17 mouse cellular contexts compared by ENCODE assay signal in the genomic region with DNA sequence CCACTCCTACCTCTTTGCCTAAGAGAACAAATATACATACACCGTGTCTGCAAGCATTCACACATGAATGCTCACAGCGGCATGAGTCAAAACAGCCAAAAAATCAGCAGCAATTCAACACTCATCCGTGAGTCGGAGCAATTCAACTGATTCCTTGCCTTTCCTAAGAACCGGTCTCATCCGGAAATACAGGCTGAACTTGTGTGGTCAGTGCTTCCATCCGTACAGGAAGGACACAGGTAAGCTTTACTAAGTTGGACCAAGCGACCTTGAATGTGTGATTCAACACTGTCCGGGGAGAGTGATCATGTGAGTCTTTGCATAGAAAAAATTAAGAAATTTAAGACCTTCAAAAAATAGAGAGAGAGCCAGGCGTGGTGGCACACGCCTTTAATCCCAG. TPM values are rescaled to one million over a fixed set of nuclear protein-coding genes. Genes with fewer than 3 reads are reported as not detected.
DNase-seq lines count a peak whose midpoint lies in the region; ATAC-seq and TF ChIP-seq lines count a peak whose summit lies in the region.
"Had no signal": no experiment of that assay in that cellular context is flagged by ENCODE, and none has a peak within 500 bp of the region (broad histone marks: within the 10 kb centered on the region; RNA-seq: fewer than 3 reads in every experiment).

No protein-coding gene starts in this region.

- H3K27ac ChIP-seq in kidney, embryonic 14.5 days (ENCODE audit: low read depth, low read length): no peak overlapping the region
- no peak overlapping the region for H3K27ac ChIP-seq in stomach, postnatal 0 days (replicated peaks)
- H3K27ac ChIP-seq: embryonic facial prominence, embryonic 15.5 days; hindbrain, embryonic 13.5 days had no signal

- WGBS in kidney, embryonic 14.5 days: 81% methylated on average over 11 of the region's 11 CpGs
- WGBS in lung, adult 2 months: 73% methylated on average over 11 of the region's 11 CpGs
- 78% methylated on average over 11 of the region's 11 CpGs for WGBS in stomach, postnatal 0 days

- DNase-seq in kidney, adult 11 months: peak; percentile 64
- DNase-seq in lung, postnatal 36 days: peak; percentile 54
- no peak for DNase-seq in lung, adult 2 months
- DNase-seq in kidney, adult 9 months: peak; percentile 65
- DNase-seq in stomach, postnatal 0 days (ENCODE audit: low spot score): no peak
- no peak for DNase-seq in adrenal gland, adult 18-20 months (ENCODE audit: low spot score in 2 of 2)
- no peak for DNase-seq in thymus, adult 18-20 months
- DNase-seq: adrenal gland, postnatal 25 days; cerebellum, adult 9-10 months; forebrain, postnatal 0 days; gastrocnemius, postnatal 36 days; heart, postnatal 36 days; lung, postnatal 4 days; midbrain, embryonic 14.5 days had no signal

- H3K4me2 ChIP-seq in kidney, embryonic 14.5 days (replicated peaks; ENCODE audit: low read depth, low read length): no peak overlapping the region
- H3K4me2 ChIP-seq in stomach, postnatal 0 days (replicated peaks; ENCODE audit: low read depth): no peak overlapping the region
- H3K4me2 ChIP-seq: embryonic facial prominence, embryonic 15.5 days; hindbrain, embryonic 13.5 days had no signal

- TF ChIP-seq EP300 in stomach, postnatal 0 days (optimal IDR thresholded peaks at IDR 0.05): peak; percentile 64

- no peak overlapping the region for H3K9ac ChIP-seq in kidney, embryonic 14.5 days (ENCODE audit: low read depth, low read length)
- H3K9ac ChIP-seq in stomach, postnatal 0 days (ENCODE audit: low read length): no peak overlapping the region
- H3K9ac ChIP-seq: embryonic facial prominence, embryonic 15.5 days; forebrain, postnatal 0 days; hindbrain, embryonic 13.5 days had no signal

- H3K4me1 ChIP-seq in kidney, embryonic 14.5 days (ENCODE audit: control insufficient read depth, insufficient read depth, low read length): no peaks in the 10 kb centered on the region
- H3K4me1 ChIP-seq in lung, adult 2 months (ENCODE audit: control insufficient read depth, insufficient read depth, low read length): peaks cover 4% of the 10 kb centered on the region
- no peaks in the 10 kb centered on the region; the same call in 1 of the 2 replicates for H3K4me1 ChIP-seq in stomach, postnatal 0 days (replicated peaks; ENCODE audit: control insufficient read depth, insufficient read depth)

- no peaks in the 10 kb centered on the region for H3K36me3 ChIP-seq in kidney, embryonic 14.5 days (ENCODE audit: control insufficient read depth, insufficient read depth, low read length)
- H3K36me3 ChIP-seq in stomach, postnatal 0 days (ENCODE audit: control insufficient read depth, insufficient read depth, low read length): no peaks in the 10 kb centered on the region
- H3K36me3 ChIP-seq: embryonic facial prominence, embryonic 15.5 days; hindbrain, embryonic 13.5 days had no signal

- no peak overlapping the region for H3K4me3 ChIP-seq in kidney, embryonic 14.5 days (ENCODE audit: low read length)
- no peak overlapping the region for H3K4me3 ChIP-seq in lung, adult 2 months (replicated peaks; ENCODE audit: extremely low read depth, low read depth, low read length)
- no peak overlapping the region for H3K4me3 ChIP-seq in stomach, postnatal 0 days (ENCODE audit: low read depth, low read length)
- H3K4me3 ChIP-seq: embryonic facial prominence, embryonic 15.5 days; hindbrain, embryonic 13.5 days had no signal

- no peaks in the 10 kb centered on the region for H3K27me3 ChIP-seq in kidney, embryonic 14.5 days (ENCODE audit: control insufficient read depth, insufficient read depth, low read length)
- no peaks in the 10 kb centered on the region for H3K27me3 ChIP-seq in stomach, postnatal 0 days (ENCODE audit: control insufficient read depth, insufficient read depth, low read length)
- H3K27me3 ChIP-seq: embryonic facial prominence, embryonic 15.5 days; hindbrain, embryonic 13.5 days had no signal

- ATAC-seq in kidney, embryonic 14.5 days (ENCODE audit: low FRiP score, low TSS enrichment): no peak
- ATAC-seq in stomach, postnatal 0 days (ENCODE audit: low FRiP score, low TSS enrichment): peak; percentile 41; the same call in 1 of the 2 replicates
- ATAC-seq: forebrain, postnatal 0 days had no signal

- TF ChIP-seq CTCF in lung, adult 2 months (IDR thresholded peaks at IDR 0.05; ENCODE audit: insufficient read depth, low read length): no peak
- no peak for TF ChIP-seq CTCF in stomach, postnatal 0 days (IDR thresholded peaks at IDR 0.05; ENCODE audit: low read depth)

- no peaks in the 10 kb centered on the region for H3K9me3 ChIP-seq in kidney, embryonic 14.5 days (ENCODE audit: control insufficient read depth, low read length)
- H3K9me3 ChIP-seq in stomach, postnatal 0 days (ENCODE audit: control insufficient read depth, low read length): no peaks in the 10 kb centered on the region
- H3K9me3 ChIP-seq: embryonic facial prominence, embryonic 15.5 days; hindbrain, embryonic 13.5 days had no signal

- no peak for TF ChIP-seq POLR2A in lung, adult 2 months (IDR thresholded peaks at IDR 0.05; ENCODE audit: borderline replicate concordance, extremely low read depth, low read depth, low read length)

RNA-seq across cellular contexts. Expression of a gene that starts 24.2 kb away (rescaled TPM):
- 12.4 and 19.9 TPM in 2 replicates for polyA plus RNA-seq in kidney, embryonic 14.5 days (2014; fragmentation: Nextera tagmentation; extraction: Ambion mirVana)
- polyA plus RNA-seq in lung, adult 2 months (2012; rRNA removed): 100.0 and 107 TPM in 2 replicates
- polyA plus RNA-seq in stomach, postnatal 0 days (2015; fragmentation: Nextera tagmentation; extraction: Ambion mirVana): 8.2 and 10.0 TPM in 2 replicates
- total RNA-seq in adrenal gland, adult 18-20 months (2021): 10 to 100 TPM; 57.3 to 70.3 TPM

RNA-seq across cellular contexts. Expression of a gene that starts 32.7 kb away (rescaled TPM):
- polyA plus RNA-seq in kidney, embryonic 14.5 days (2014; fragmentation: Nextera tagmentation; extraction: Ambion mirVana): 47.7 and 53.0 TPM in 2 replicates
- 38.3 and 46.6 TPM in 2 replicates for polyA plus RNA-seq in lung, adult 2 months (2012; rRNA removed)
- 54.2 and 58.8 TPM in 2 replicates for polyA plus RNA-seq in stomach, postnatal 0 days (2015; fragmentation: Nextera tagmentation; extraction: Ambion mirVana)
- 100 to 1,000 TPM in 1 of 2 experiments, 10 to 100 TPM in 1; 97.2 to 132 TPM for total RNA-seq in adrenal gland, adult 18-20 months (2021)

Comparison
In these comparisons a context has a peak if more than half of its experiments do, and no peak if none do; other contexts are left out.
1. DNase-seq: peak in kidney, adult 11 months (single experiment), lung, postnatal 36 days (single experiment) and kidney, adult 9 months (single experiment); none in lung, adult 2 months (single experiment), stomach, postnatal 0 days (single experiment), adrenal gland, adult 18-20 months (0 of 2) and thymus, adult 18-20 months (0 of 2).